Mouse (Mus musculus): ENCODE data around the gene 4930548H24Rik. TPM values are rescaled to one million over a fixed set of nuclear protein-coding genes. Genes with fewer than 3 reads are reported as not detected.
"Not testable (repeated sequence)": the region's sequence is repeated elsewhere in the genome, so short reads cannot be mapped to it uniquely, and the experiment has no call there.

4930548H24Rik gene
- total RNA-seq (2021) = not detected
- long read RNA-seq, experiment 1 = 0 reads
- long read RNA-seq, experiment 2 = 0 reads

- no peak for DNase-seq
Observed at GRCm38 (mm10) chr5:31485440-31485839, at the start of gene 4930548H24Rik. 4930548H24Rik (plus strand) TSS chr5:31485740.

GRCm38 (mm10) chr5:31451336-31451735, 34.2 kb upstream of the 4930548H24Rik start:
- DNase-seq = no peak
- intact Hi-C loops (cut with DNase I) = no loop called here

More at GRCm38 (mm10) chr5:31485440-31485839, at the start of gene 4930548H24Rik:
- intact Hi-C loops (cut with DNase I) = no loop called here

- DNase-seq = peak; percentile 81 to 89
- intact Hi-C loops (cut with DNase I) = no loop called here
Observed at GRCm38 (mm10) chr5:31451878-31452561, 33.5 kb upstream of the 4930548H24Rik start, which contains the start of gene Zfp512. Zfp512 (plus strand) TSS chr5:31452431.

DNA sequence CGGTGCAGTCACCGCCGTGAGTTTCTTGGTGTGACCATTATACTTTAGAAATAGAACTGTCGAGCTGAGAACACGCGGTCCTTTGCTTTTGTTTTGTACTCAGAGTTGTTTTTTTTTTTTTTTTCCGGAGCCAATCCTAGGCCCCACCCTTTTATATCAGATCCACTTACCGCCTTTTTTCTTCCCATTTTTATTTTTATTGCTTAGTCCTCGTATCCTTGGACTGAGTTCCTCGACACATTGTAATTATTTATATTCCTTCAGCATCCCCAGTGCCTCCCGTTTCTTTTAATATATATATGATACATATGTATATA, 33.0 kb upstream of the 4930548H24Rik start:
- intact Hi-C loops (cut with DNase I) = no loop called here
- no peak for DNase-seq

DNA sequence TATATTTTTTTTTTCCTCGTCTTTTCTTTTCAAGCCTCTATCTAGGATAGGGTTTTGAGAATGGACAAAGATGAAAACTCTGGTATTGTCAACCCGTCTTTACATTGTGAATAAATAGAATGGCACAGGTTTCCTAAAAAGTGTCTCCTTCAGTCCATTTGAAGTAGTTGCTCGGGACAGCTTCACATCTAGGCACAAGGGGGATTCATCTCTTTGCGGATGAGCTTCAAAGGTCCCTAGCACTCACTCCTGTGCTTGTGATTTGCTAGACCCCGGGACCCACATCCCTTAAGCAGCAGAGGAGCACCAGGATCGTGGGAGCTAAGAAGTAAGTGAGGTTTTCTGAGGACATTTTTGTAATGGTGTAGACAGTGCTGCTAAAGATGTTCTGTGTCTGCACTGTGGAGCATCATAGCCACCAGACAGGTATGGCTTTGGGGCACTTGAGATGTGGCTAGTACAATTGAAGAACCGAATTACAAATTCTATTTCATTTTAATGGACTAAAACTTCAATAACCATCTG, 32.6 kb upstream of the 4930548H24Rik start:
- intact Hi-C loops (cut with DNase I) = no loop called here
- no peak for DNase-seq

DNA sequence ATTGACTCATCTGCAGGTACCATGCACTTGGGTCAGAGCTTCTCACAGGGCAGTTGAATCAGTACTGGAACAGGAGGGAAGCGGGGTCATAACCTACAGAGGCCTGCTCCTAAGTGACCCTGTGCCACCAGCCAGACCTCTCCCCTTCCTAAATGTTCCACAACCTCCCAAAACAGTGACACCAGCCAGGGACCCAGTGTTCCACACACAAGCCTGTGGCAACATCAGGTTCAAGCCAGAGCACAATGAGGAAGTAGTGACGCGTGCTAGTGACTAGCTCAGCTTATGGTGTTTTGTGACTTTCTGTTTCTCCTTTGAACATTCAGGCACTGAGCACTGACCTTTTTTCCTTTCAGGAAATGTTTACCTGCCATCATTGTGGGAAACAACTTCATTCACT, 17.7 kb upstream of the 4930548H24Rik start:
- DNase-seq = no peak
- intact Hi-C loops (cut with DNase I) = no loop called here

DNA sequence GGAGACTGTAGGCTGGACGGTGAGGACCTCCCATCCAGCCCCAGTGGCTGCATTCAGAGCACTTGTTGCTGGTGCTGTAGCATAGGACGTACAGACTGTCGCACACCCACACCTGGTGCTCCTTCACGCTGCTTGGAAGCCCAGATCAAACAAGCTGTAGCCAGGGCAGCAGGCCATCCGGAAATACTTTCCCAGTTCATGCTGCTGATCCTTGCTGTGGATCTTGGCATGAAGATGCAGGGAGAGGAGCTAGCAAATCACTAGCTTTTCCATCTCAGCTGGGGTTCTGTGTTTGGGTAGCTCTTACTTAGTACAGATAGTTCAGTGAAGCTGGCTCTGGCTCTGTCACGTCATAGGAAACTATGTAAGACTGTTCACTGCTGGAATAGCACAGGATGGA, 15.8 kb upstream of the 4930548H24Rik start:
- intact Hi-C loops (cut with DNase I) = loop anchor here (10.0 kb wide), 1 partner anchor 185 kb away; no protein-coding TSS in a partner anchor
- DNase-seq = no peak

GRCm38 (mm10) chr5:31470334-31470733, 15.2 kb upstream of the 4930548H24Rik start:
- DNase-seq = peak in 1 of 2 experiments; percentile 31
- intact Hi-C loops (cut with DNase I) = loop anchor here (10.0 kb wide), 1 partner anchor 186 kb away; no protein-coding TSS in a partner anchor

- intact Hi-C loops (cut with DNase I) = no loop called here
- DNase-seq = no peak
Observed at GRCm38 (mm10) chr5:31480536-31480935, 5.0 kb upstream of the 4930548H24Rik start.

DNA sequence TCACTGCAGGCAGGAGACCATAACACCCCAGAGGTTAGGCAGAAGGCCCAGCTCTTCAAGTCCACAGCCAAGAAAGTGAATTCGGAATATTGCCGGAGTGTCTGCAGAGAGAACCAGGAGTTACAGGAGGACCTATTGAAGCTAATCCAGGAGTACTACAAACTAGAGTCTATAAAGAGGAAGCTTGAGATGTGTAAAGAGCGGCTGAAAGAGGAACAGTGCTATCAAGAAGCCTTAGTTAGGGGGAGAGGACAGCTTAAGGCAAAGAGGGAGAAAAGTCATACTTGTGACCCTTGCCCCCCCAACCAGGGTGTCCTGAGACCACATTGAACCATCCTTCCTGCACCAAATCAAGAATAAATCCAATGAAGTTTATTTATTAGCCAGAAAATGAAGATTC, 2.3 kb downstream of the 4930548H24Rik start:
- DNase-seq = no peak
- intact Hi-C loops (cut with DNase I) = no loop called here

GRCm38 (mm10) chr5:31489116-31489769, 3.7 kb downstream of the 4930548H24Rik start:
- no peak for DNase-seq

GRCm38 (mm10) chr5:31492031-31492430, 6.5 kb downstream of the 4930548H24Rik start:
- DNase-seq = no peak
- intact Hi-C loops (cut with DNase I) = no loop called here

More at GRCm38 (mm10) chr5:31489116-31489769, 3.7 kb downstream of the 4930548H24Rik start:
- intact Hi-C loops (cut with DNase I) = no loop called here

GRCm38 (mm10) chr5:31494513-31495297, 9.2 kb downstream of the 4930548H24Rik start, which contains the start of gene Gpn1:
Gpn1 (plus strand) TSS chr5:31494741.
- intact Hi-C loops (cut with DNase I) = no loop called here

DNA sequence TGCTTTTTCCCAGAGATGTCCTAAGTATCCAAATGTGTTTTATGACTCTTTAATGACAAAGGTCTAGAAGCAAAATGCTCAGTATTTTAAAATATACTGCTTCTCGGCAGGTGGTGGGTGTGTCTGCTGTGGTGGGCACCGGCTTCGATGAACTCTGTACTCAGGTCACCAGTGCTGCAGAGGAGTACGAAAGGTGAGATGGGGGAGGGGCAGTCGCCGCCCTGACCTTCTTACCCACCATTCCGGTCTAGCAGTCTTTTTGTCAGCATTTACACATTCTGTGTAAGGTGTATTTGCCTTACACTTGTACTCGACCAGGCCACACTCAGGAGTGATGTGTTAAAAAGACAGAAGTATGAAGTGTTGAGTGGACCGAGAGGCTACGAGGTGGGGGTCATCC, 19.3 kb downstream of the 4930548H24Rik start:
- intact Hi-C loops (cut with DNase I) = no loop called here
- no peak for DNase-seq

More at GRCm38 (mm10) chr5:31494513-31495297, 9.2 kb downstream of the 4930548H24Rik start, which contains the start of gene Gpn1:
- DNase-seq = peak; percentile 73 to 86

GRCm38 (mm10) chr5:31512481-31512880, 26.9 kb downstream of the 4930548H24Rik start:
- intact Hi-C loops (cut with DNase I) = no loop called here
- no peak for DNase-seq

DNA sequence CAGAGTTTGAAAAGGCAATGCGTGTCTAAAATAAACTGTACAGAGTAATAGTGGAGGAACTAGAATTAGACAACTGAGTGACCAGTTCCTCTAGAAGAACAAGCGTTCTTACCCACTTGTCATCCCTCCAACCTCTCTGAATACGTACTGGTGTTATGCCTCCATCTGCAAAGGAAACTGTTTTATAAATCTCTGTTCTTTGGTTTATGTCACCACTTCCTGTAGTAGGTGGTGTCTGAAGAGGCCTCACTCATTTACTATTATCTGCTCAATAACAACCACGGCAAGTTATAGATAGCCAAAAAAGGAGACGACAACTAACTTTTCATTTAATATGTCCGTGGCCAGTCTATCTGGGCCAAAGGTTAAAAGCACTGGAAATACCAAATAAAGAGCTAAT, 35.0 kb downstream of the 4930548H24Rik start:
- intact Hi-C loops (cut with DNase I) = no loop called here
- no peak for DNase-seq

DNA sequence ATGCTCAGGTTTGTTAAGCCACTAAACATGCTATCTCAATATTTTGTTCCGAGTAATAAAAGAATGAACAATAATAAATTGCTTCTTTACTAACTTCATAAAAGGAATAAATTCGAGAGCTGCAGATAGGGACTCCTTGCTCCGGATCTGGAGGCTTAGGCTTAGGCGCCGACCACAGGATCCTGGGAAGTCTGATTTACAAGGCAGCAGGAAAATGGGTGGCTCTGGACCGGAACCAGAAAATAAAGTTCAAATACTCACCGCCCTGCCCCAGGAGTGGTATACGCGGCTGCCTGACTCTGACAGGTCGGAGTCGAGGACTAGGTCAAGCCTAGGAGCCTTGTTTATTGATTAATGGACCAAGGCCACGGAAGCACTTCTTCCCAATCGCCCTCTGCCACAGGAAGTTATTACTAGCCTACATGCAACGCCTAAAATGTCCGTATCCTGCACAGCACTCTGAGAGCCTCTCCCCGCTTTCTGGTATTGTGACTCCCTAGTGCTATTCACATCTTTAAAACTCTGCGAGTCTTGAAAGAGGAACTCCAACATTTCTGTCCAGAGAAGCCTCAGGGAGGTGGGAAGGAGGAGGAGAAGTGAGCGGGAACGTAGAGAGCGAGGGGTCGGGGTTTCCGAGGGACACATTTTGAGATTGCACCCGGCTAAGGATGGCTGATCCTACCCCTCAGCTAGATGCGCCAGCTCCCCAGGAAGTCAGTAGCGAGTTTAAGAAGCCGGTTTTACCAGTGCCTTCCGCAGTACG, 41.0 kb downstream of the 4930548H24Rik start, which contains the start of gene Slc4a1ap:
Slc4a1ap (plus strand) TSS at position 642 of the 763 bp plus-strand sequence.
- intact Hi-C loops (cut with DNase I) = no loop called here
- peak; percentile 53 to 81 for DNase-seq

DNA sequence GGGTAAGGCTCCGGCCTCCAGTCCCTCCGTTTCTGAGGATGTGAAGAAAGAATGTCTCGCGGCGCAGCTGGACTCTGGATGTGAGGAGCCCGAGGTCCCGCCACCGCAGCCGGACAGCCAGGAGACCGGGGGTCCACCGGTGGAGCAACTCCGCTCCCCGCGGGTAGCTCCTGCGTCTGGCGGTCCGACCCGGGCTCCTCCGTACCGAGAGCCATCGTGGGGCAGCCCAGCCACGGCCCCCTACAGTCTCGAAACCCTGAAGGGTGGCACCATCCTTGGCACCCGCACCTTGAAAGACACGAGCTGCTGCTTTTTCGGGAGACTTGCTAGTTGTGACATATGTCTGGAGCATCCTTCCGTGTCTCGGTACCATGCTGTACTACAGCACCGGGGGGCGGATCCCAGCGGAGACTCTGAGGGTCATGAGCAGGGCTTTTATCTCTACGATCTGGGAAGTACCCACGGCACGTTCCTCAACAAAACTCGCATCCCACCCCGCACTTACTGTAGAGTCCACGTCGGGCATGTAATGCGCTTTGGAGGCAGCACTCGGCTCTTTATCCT, 41.7 kb downstream of the 4930548H24Rik start:
- no peak for DNase-seq
- intact Hi-C loops (cut with DNase I) = no loop called here

- intact Hi-C loops (cut with DNase I); DNase-seq: not testable (repeated sequence)
Observed at GRCm38 (mm10) chr5:31527707-31528106, 42.2 kb downstream of the 4930548H24Rik start, which contains the start of gene Supt7l. Supt7l (minus strand) TSS chr5:31527807.
